Mouse (Mus musculus) cerebellum, postnatal 14 days (tissue): ENCODE measurements at regions not wholly inside any gene's neighbourhood (a gene's known extent, or its start where the extent isn't known, plus 50 kb on each side); places are given as distances from the start of the nearest gene placed in this dataset.

Experiments used
- DNase-seq, 2 experiments: peaks; one replicate each; pipeline ENCODE4 v3.0.0; 2021; ENCODE audit warnings: mixed read lengths in 2 of 2

- no peak for DNase-seq
Measured at GRCm38 (mm10) chr17:84070596-84070995, 117.2 kb downstream of the Zfp36l2 start.

GRCm38 (mm10) chr17:84067102-84067501 is 120.6 kb downstream of the Zfp36l2 start:
- DNase-seq, result no peak

GRCm38 (mm10) chr17:84063791-84064190 is 124.0 kb downstream of the Zfp36l2 start:
- DNase-seq, result no peak

- no peak for DNase-seq
Measured at GRCm38 (mm10) chr17:84061621-84062020, 126.1 kb downstream of the Zfp36l2 start.

GRCm38 (mm10) chr17:84056469-84056868 is 131.3 kb downstream of the Zfp36l2 start:
- DNase-seq, result peak in 1 of 2 experiments; percentile 10

- DNase-seq, result no peak
Measured at GRCm38 (mm10) chr17:84052437-84052836, 135.3 kb downstream of the Zfp36l2 start.

- DNase-seq, result peak in 1 of 2 experiments; percentile 35
Measured at GRCm38 (mm10) chr17:84051212-84051611, 136.5 kb downstream of the Zfp36l2 start.

- DNase-seq, result peak in 1 of 2 experiments; percentile 22
Measured at GRCm38 (mm10) chr17:84048533-84048932, 139.2 kb downstream of the Zfp36l2 start.

- DNase-seq, result no peak
Measured at GRCm38 (mm10) chr17:84047520-84047919, 140.2 kb downstream of the Zfp36l2 start.

- no peak for DNase-seq
Measured at GRCm38 (mm10) chr17:84045812-84046211, 141.9 kb downstream of the Zfp36l2 start.

GRCm38 (mm10) chr17:84044472-84044936 is 143.2 kb downstream of the Zfp36l2 start:
- DNase-seq, result no peak

- DNase-seq, result no peak
Measured at GRCm38 (mm10) chr17:84043102-84043501, 144.6 kb downstream of the Zfp36l2 start.

GRCm38 (mm10) chr17:84039444-84039843 is 148.3 kb downstream of the Zfp36l2 start:
- DNase-seq, result no peak

GRCm38 (mm10) chr17:84037580-84038304 is 150.0 kb downstream of the Zfp36l2 start:
- DNase-seq, result no peak

- no peak for DNase-seq
Measured at GRCm38 (mm10) chr17:84036056-84036455, 151.7 kb downstream of the Zfp36l2 start.

- no peak for DNase-seq
Measured at GRCm38 (mm10) chr17:84034801-84035200, 152.9 kb downstream of the Zfp36l2 start.

GRCm38 (mm10) chr17:84032441-84032840 is 155.3 kb downstream of the Zfp36l2 start:
- DNase-seq, result no peak

- DNase-seq, result no peak
Measured at GRCm38 (mm10) chr17:84031833-84032232, 155.9 kb downstream of the Zfp36l2 start.

- no peak for DNase-seq
Measured at GRCm38 (mm10) chr17:84031381-84031780, 156.4 kb downstream of the Zfp36l2 start.

GRCm38 (mm10) chr17:84030699-84031098 is 157.0 kb downstream of the Zfp36l2 start:
- DNase-seq, result no peak

- DNase-seq, result peak; percentile 92 to 98
Measured at GRCm38 (mm10) chr17:84028157-84028970, 159.4 kb downstream of the Zfp36l2 start.

GRCm38 (mm10) chr17:84027275-84027674 is 160.5 kb downstream of the Zfp36l2 start:
- DNase-seq, result no peak

GRCm38 (mm10) chr17:84026110-84026509 is 161.6 kb downstream of the Zfp36l2 start:
- DNase-seq, result peak; percentile 21 to 32

- DNase-seq, result no peak
Measured at GRCm38 (mm10) chr17:84022358-84022757, 165.4 kb downstream of the Zfp36l2 start.
